Mouse (Mus musculus): ENCODE data around the gene Krtap19-2.

The Krtap19-2 gene

GRCm38 (mm10) chr16:88874169-88874568 is at the start of gene Krtap19-2:
TSS of gene Krtap19-2 (minus strand) at chr16:88874269.
- no peak for DNase-seq

GRCm38 (mm10) chr16:88896357-88896756 is 22.3 kb upstream of the Krtap19-2 start, which contains the start of gene Krtap19-5:
TSS of gene Krtap19-5 (minus strand) at chr16:88896457.
- no peak for DNase-seq

- no peak for DNase-seq
These were observed 12.8 kb upstream of the Krtap19-2 start for GRCm38 (mm10) chr16:88886870-88887269.

- DNase-seq = no peak
These were observed 10.9 kb upstream of the Krtap19-2 start, which contains the start of gene Krtap19-4 for GRCm38 (mm10) chr16:88884989-88885388. TSS of gene Krtap19-4 (minus strand) at chr16:88885089.

- DNase-seq = no peak
These were observed 3.9 kb upstream of the Krtap19-2 start, which contains the start of gene Krtap19-3 for GRCm38 (mm10) chr16:88877938-88878337. TSS of gene Krtap19-3 (minus strand) at chr16:88878038.

- no peak for DNase-seq
These were observed 4.8 kb downstream of the Krtap19-2 start, which contains the start of gene Krtap19-1 for GRCm38 (mm10) chr16:88869311-88869710. TSS of gene Krtap19-1 (minus strand) at chr16:88869411.

- DNase-seq = no peak
These were observed 9.1 kb downstream of the Krtap19-2 start for GRCm38 (mm10) chr16:88864887-88865407.

- peak; percentile 7 for DNase-seq
These were observed 22.6 kb downstream of the Krtap19-2 start for GRCm38 (mm10) chr16:88851450-88851849.

- DNase-seq = no peak
These were observed 25.5 kb downstream of the Krtap19-2 start for GRCm38 (mm10) chr16:88848558-88848957.

- DNase-seq = no peak
These were observed 26.7 kb downstream of the Krtap19-2 start for GRCm38 (mm10) chr16:88847363-88847762.

GRCm38 (mm10) chr16:88826978-88827377 is 47.1 kb downstream of the Krtap19-2 start:
- no peak for DNase-seq

GRCm38 (mm10) chr16:88826095-88826652 is 47.9 kb downstream of the Krtap19-2 start, which contains the start of gene Krtap14:
TSS of gene Krtap14 (minus strand) at chr16:88826145.
- no peak for DNase-seq

- DNase-seq = no peak
These were observed 50.3 kb downstream of the Krtap19-2 start for GRCm38 (mm10) chr16:88823736-88824135.
